Mouse (Mus musculus): ENCODE measurements around the gene Siah1b.

DNA sequence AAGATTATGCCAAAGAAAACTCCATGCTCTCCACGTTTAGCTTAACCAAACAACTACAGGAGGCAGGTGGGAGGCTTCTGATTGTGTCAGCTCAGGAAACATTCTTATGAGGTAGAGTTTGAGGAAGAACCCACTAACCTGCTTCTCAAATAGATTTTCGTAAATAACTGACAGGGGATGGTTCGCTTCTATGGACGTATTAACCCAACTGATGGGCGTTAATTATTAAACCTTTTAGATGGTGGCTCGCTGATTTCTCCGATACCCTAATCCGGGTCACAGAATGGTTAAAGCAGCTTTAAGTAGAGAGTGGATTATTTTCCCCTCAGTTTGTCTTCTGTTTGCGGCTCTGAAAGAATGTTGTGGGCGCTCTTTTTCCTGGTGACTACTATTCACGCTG lies 13.6 kb upstream of the Siah1b start:
- TF ChIP-seq CTCF (conservative IDR thresholded peaks at IDR 0.05; ENCODE audit: insufficient read depth, insufficient read length, low read depth, low read length) (no peak), POLR2A (IDR thresholded peaks at IDR 0.05; ENCODE audit: low read depth, low read length) (no peak)
